Mouse (Mus musculus) erythroid progenitor cell, adult 5-6 weeks (primary cell): ENCODE results near the gene Clip3. TPM values are rescaled to one million over a fixed set of nuclear protein-coding genes. Genes with fewer than 3 reads are reported as not detected.

Experiments
- ATAC-seq: replicated peaks from 2 replicates; pipeline ENCODE4 v1.8.0; 2016; ENCODE audit warnings: moderate number of reproducible peaks, mild to moderate bottlenecking, moderate TSS enrichment, inconsistent platforms; ENCODE audit not compliant: poor library complexity, low FRiP score, severe bottlenecking
- total RNA-seq, 2 experiments: library from RNA; stranded (forward) in 1 of 2; stranded (reverse) in 1 of 2; fragments of 150-400 nt in 1 of 2; fragments of 186-747, 209-891 nt in 1 of 2; gene quantifications; 2 replicates each; pipeline versions ENCODE4 v1.2.3 to v1.2.4; 2015 to 2017; ENCODE audit warnings: low replicate concordance in 2 of 2

The Clip3 gene
- total RNA-seq, 2 experiments from 2014 or later: not detected

- no peak for ATAC-seq
Measured at GRCm38 (mm10) chr7:30323795-30324194, 32.3 kb downstream of the Clip3 start, which contains the start of gene Sdhaf1. TSS of gene Sdhaf1 (minus strand) at chr7:30323895.

- ATAC-seq: no peak
Measured at GRCm38 (mm10) chr7:30324300-30324944, 32.9 kb downstream of the Clip3 start.

GRCm38 (mm10) chr7:30325364-30325763 is 33.8 kb downstream of the Clip3 start:
- ATAC-seq: no peak

GRCm38 (mm10) chr7:30326427-30326826 is 34.9 kb downstream of the Clip3 start:
- ATAC-seq: no peak

GRCm38 (mm10) chr7:30327140-30327539 is 35.6 kb downstream of the Clip3 start:
- ATAC-seq: no peak

- no peak for ATAC-seq
Measured at GRCm38 (mm10) chr7:30328379-30328778, 36.9 kb downstream of the Clip3 start.

- ATAC-seq: no peak
Measured at GRCm38 (mm10) chr7:30331887-30332286, 40.4 kb downstream of the Clip3 start.

GRCm38 (mm10) chr7:30332622-30333259 is 41.2 kb downstream of the Clip3 start:
- no peak for ATAC-seq

- ATAC-seq: no peak
Measured at GRCm38 (mm10) chr7:30333436-30333835, 41.9 kb downstream of the Clip3 start.

GRCm38 (mm10) chr7:30334563-30334962 is 43.0 kb downstream of the Clip3 start:
- ATAC-seq: no peak

GRCm38 (mm10) chr7:30335688-30336087 is 44.2 kb downstream of the Clip3 start:
- no peak for ATAC-seq

GRCm38 (mm10) chr7:30336384-30336783 is 44.9 kb downstream of the Clip3 start:
- no peak for ATAC-seq

- no peak for ATAC-seq
Measured at GRCm38 (mm10) chr7:30339432-30340109, 48.0 kb downstream of the Clip3 start.

GRCm38 (mm10) chr7:30346635-30347379 is 55.3 kb downstream of the Clip3 start:
- ATAC-seq: no peak

- ATAC-seq: no peak
Measured at GRCm38 (mm10) chr7:30347828-30348227, 56.3 kb downstream of the Clip3 start.

GRCm38 (mm10) chr7:30353279-30353822 is 61.8 kb downstream of the Clip3 start:
- no peak for ATAC-seq

- ATAC-seq: no peak
Measured at GRCm38 (mm10) chr7:30354059-30354458, 62.5 kb downstream of the Clip3 start.
